Mouse (Mus musculus) cortical plate, adult 2 months (tissue): Measurements from ENCODE around the gene Fhl5. TPM values are rescaled to one million over a fixed set of nuclear protein-coding genes. Genes with fewer than 3 reads are reported as not detected.

Source experiments
- H3K27ac ChIP-seq: fragments of 200-500 bp; 2 replicates; pipeline ENCODE4 v1.5.1; 2012; ENCODE audit warnings: low read length, control low read depth, inconsistent platforms; ENCODE audit not compliant: insufficient read depth
- H3K4me1 ChIP-seq: fragments of 200-500 bp; 2 replicates; pipeline ENCODE4 v1.6.1; 2011; ENCODE audit warnings: low read length; ENCODE audit not compliant: control insufficient read depth, insufficient read depth
- H3K4me3 ChIP-seq: fragments of 200-500 bp; 2 replicates; pipeline ENCODE4 v1.5.1; 2011; ENCODE audit warnings: mild to moderate bottlenecking, low read length, control low read depth; ENCODE audit not compliant: insufficient read depth
- CTCF ChIP-seq: fragments of 200-500 bp; IDR thresholded peaks from 2 replicates; pipeline ENCODE4 v1.5.1; 2011; ENCODE audit warnings: mild to moderate bottlenecking, control low read depth, low read length; ENCODE audit not compliant: insufficient read depth; ENCODE audit errors: extremely low read depth
- POLR2A ChIP-seq: fragments of 200-500 bp; IDR thresholded peaks from 2 replicates; pipeline ENCODE4 v1.6.1; 2011; ENCODE audit warnings: mild to moderate bottlenecking, low read length, control low read depth; ENCODE audit not compliant: insufficient read depth; ENCODE audit errors: extremely low read depth
- polyA plus RNA-seq: library from polyadenylated mRNA; depleted of rRNA; stranded (reverse); fragments of >200 nt; gene quantifications from 2 replicates; pipeline ENCODE4 v1.2.3, GENCODE M21; 2012; rRNA removed

The Fhl5 gene
- polyA plus RNA-seq, 1 experiment: 0.19 TPM

DNA sequence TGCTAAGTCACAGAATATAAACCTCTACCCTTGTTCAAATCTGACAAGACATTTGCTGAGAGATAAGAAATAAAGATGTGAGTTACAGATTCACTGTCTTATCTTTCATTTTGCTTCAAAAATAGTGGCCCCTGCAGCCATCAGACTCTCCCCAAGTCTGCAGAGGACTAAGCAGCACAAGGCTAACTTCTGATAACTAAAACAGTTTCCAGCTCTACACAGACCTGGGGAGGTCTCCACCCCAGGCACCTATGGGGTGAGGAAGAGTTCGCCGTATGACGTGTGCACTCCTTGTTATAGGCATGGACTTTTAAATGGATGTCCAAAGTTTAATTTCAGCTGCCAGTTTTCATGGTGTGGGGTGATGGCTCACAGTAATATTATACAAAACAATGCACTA lies 10.1 kb downstream of the Fhl5 start:
- H3K27ac ChIP-seq: no peak overlapping the region
- H3K4me3 ChIP-seq: no peak overlapping the region
- no peak for TF ChIP-seq POLR2A
- no peak for TF ChIP-seq CTCF
- no peaks in the 10 kb centered on the region for H3K4me1 ChIP-seq

DNA sequence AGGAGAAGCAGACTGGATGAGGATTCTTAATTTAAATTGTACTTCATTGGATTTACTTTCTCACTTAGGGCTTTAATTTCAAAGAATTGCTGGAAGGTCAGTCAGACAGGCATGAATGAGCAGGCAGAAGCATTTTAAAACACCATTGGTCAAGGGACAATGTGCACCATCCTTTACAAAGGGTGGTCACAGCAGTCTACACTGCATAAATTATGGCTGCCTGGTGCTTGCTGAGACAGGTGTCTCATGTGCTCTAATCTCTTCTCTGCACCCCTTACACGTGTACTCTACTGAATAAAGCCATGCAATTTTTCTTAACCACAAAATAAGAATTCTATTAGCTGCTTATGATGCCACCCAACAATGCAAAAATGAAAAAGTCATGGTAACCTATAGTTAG lies 15.1 kb downstream of the Fhl5 start:
- TF ChIP-seq POLR2A (no peak), CTCF (no peak)

DNA sequence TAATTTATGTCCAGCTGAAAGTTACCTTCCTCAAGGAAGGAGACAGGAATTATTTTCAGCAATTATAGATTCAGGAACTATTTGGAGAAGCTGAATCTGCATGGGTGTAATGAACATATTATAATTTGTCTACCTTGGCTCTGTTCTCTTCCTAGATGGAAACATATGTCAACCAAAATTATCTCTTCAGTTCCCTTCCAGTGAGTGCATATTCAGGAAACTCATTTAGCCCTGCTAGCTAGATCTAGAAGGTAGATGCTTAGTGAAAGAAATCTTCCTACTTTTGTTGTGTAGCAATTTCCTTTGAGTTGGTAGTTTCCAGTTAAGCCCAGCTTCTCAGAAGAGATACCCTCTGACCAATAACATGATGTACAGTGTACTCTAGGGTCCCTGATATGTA lies 20.7 kb downstream of the Fhl5 start:
- H3K4me3 ChIP-seq: no peak overlapping the region
- TF ChIP-seq CTCF (no peak), POLR2A (no peak)

More for the DNA sequence above, 15.1 kb downstream of the Fhl5 start:
- Histone ChIP-seq H3K4me1 (no peaks in the 10 kb centered on the region), H3K27ac (no peak overlapping the region), H3K4me3 (no peak overlapping the region)

DNA sequence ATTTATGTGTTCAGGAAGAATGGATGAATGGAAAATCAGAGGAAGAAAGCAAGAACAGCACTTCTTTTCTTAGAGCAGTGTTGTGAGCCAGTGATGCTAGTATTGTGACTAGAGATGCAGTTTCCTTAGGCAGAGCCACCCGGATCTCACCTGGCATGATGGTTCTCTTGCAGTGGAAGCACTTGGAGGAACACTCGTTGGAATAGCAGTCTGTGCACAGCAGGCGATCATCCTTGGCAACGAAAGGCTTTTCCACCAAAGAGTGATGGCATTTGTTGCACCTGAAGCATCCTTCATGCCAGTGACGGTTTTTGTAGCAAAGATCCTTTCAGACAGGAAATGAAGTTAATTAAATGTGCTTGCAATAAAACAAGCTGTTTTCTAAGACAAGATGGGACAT lies 29.2 kb downstream of the Fhl5 start:
- Histone ChIP-seq H3K27ac (no peak overlapping the region), H3K4me3 (no peak overlapping the region), H3K4me1 (no peaks in the 10 kb centered on the region)
- TF ChIP-seq CTCF (no peak), POLR2A (no peak)

More for the DNA sequence above, 20.7 kb downstream of the Fhl5 start:
- no peaks in the 10 kb centered on the region for H3K4me1 ChIP-seq
- H3K27ac ChIP-seq: no peak overlapping the region

DNA sequence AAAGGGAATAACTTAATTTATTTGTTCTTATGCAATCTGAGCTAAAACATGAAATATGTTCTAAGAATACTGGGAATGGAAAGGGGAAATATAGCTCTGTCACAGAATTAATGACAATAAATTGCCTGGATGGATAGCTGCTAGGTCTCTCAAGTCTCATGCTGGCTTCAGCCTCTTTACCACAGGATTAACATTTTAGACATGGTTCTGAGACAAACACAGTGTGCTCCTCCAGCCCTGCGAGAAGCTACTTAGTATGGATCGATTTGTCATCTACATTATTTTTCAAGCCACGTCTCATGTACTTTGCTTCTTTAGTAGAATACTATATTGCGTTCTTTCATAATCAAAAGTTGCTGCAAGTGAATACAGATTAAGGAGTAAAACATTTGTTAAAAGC lies 36.5 kb downstream of the Fhl5 start:
- Histone ChIP-seq H3K4me1 (no peaks in the 10 kb centered on the region), H3K27ac (no peak overlapping the region), H3K4me3 (no peak overlapping the region)
- no peak for TF ChIP-seq POLR2A
- TF ChIP-seq CTCF: no peak

DNA sequence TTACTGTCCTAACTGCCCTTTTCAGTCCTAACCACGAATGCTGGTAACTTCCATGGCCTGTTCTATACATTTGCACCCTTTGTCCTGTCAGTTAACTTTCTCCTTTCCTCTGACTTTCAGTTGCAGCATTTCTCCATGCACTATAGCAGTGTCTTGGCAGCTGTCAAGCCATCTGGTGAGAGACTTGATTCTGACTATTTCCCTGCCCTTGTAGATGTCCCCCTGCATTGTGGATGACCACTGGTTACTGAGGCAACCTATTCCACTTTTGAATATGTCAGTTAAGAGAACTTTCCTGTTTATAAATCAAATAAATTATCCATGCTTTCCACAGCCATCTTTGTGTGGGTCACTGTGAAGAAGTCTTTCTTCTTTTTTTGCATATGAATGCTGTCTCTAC lies 45.4 kb downstream of the Fhl5 start:
- Histone ChIP-seq H3K4me1 (no peaks in the 10 kb centered on the region), H3K4me3 (no peak overlapping the region), H3K27ac (no peak overlapping the region)
- TF ChIP-seq CTCF (no peak), POLR2A (no peak)

DNA sequence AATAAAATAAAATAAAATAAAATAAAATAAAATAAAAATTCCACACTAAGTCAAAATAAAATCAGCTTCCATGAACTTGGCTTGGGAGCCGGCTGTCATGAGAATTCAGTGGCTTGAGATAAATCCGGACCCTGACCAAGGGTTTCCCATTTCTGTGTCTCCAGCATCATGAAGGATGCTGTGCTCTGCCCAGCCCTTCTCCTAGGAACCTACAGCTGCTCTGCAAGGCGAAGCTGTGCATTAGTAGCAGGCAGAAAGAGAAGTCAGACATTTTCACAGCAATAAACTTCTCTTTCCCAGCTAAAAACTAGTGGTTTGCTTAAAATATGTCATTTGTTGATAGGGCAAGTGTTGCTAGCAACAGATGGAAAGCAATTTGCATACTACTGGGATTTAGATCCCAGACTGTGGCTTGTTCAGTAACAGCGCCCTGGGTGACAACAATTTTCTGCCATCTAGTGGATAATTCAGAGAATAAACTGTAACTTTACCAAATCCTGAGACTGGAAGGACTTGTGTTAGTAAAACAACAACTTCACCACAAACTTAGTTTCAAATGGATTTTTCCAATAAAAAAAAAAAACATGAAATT lies 63.0 kb downstream of the Fhl5 start:
- Histone ChIP-seq H3K4me1 (no peaks in the 10 kb centered on the region), H3K27ac (no peak overlapping the region), H3K4me3 (no peak overlapping the region)
- peak; percentile 42; the same call in 1 of the 2 replicates for TF ChIP-seq CTCF
- TF ChIP-seq POLR2A: no peak

Other genes with a start within 250 kb of the Fhl5 start
- 10.0 and 10.3 TPM in 2 replicates for gene Ufl1, start 38.9 kb upstream of the Fhl5 start, polyA plus RNA-seq